Mouse (Mus musculus) intestine, embryonic 15.5 days (tissue): Measurements from ENCODE around the gene Prune2. TPM values are rescaled to one million over a fixed set of nuclear protein-coding genes. Genes with fewer than 3 reads are reported as not detected.

Source experiments
- ATAC-seq: fragments of 200-750 bp; cut with Nextera tagmentation; 2 replicates; pipeline ENCODE4 v1.8.0; 2017; ENCODE audit warnings: moderate TSS enrichment, moderate library complexity
- H3K27ac ChIP-seq: fragments of 300-500 bp; sonication (generic); 2 replicates; pipeline ENCODE4 v1.5.1; 2015; ENCODE audit warnings: mild to moderate bottlenecking, inconsistent platforms
- H3K27me3 ChIP-seq: fragments of 300-500 bp; sonication (generic); replicated peaks from 2 replicates; pipeline ENCODE4 v1.6.1; 2015; ENCODE audit warnings: inconsistent platforms
- H3K36me3 ChIP-seq: fragments of 300-500 bp; sonication (generic); 2 replicates; pipeline ENCODE4 v1.6.1; 2015; ENCODE audit warnings: inconsistent platforms
- H3K4me1 ChIP-seq: fragments of 300-500 bp; sonication (generic); replicated peaks from 2 replicates; pipeline ENCODE4 v1.6.1; 2015; ENCODE audit warnings: inconsistent platforms
- H3K4me2 ChIP-seq: fragments of 300-500 bp; sonication (generic); replicated peaks from 2 replicates; pipeline ENCODE4 v1.6.1; 2015; ENCODE audit warnings: mild to moderate bottlenecking, inconsistent platforms
- H3K4me3 ChIP-seq: fragments of 300-500 bp; sonication (generic); replicated peaks from 2 replicates; pipeline ENCODE4 v1.5.1; 2015; ENCODE audit warnings: inconsistent platforms
- H3K9ac ChIP-seq: fragments of 300-500 bp; sonication (generic); 2 replicates; pipeline ENCODE4 v1.6.1; 2015; ENCODE audit warnings: inconsistent platforms
- H3K9me3 ChIP-seq: fragments of 300-500 bp; sonication (generic); 2 replicates; pipeline ENCODE4 v1.6.1; 2016; ENCODE audit warnings: inconsistent platforms
- WGBS: fragments of 180-500 bp; shearing (Covaris S2); methylation state at CpG from one replicate; pipeline ENCODE4 v1.1.7; 2015; 5-methylcytosine and 5-hydroxymethylcytosine counted together
- polyA plus RNA-seq: library from polyadenylated mRNA; unstranded; fragments of >200 nt; fragmentation: Nextera tagmentation; extraction: Ambion mirVana; gene quantifications from 2 replicates; pipeline ENCODE4 v1.2.1, GENCODE M21; 2015

Prune2 gene
- polyA plus RNA-seq, 1 experiment from 2014 or later: 2.3 TPM

GRCm38 (mm10) chr19:17230013-17230412, 274.1 kb downstream of the Prune2 start:
- Histone ChIP-seq H3K9me3 (no peaks in the 10 kb centered on the region), H3K27me3 (no peaks in the 10 kb centered on the region), H3K27ac (no peak overlapping the region), H3K36me3 (no peaks in the 10 kb centered on the region), H3K4me1 (no peaks in the 10 kb centered on the region), H3K4me2 (no peak overlapping the region), H3K4me3 (no peak overlapping the region), H3K9ac (no peak overlapping the region)
- 58% methylated on average over 1 of the region's 1 CpGs for WGBS
- ATAC-seq: no peak

- H3K4me3 ChIP-seq: no peak overlapping the region
- H3K27ac ChIP-seq: no peak overlapping the region
- ATAC-seq: no peak
- H3K4me1 ChIP-seq: no peaks in the 10 kb centered on the region
- WGBS: 74% methylated on average over 3 of the region's 3 CpGs
- no peaks in the 10 kb centered on the region for H3K27me3 ChIP-seq
- no peak overlapping the region for H3K9ac ChIP-seq
- H3K4me2 ChIP-seq: no peak overlapping the region
- no peaks in the 10 kb centered on the region for H3K9me3 ChIP-seq
- no peaks in the 10 kb centered on the region for H3K36me3 ChIP-seq
Observed at GRCm38 (mm10) chr19:17238471-17238870, 282.6 kb downstream of the Prune2 start.

DNA sequence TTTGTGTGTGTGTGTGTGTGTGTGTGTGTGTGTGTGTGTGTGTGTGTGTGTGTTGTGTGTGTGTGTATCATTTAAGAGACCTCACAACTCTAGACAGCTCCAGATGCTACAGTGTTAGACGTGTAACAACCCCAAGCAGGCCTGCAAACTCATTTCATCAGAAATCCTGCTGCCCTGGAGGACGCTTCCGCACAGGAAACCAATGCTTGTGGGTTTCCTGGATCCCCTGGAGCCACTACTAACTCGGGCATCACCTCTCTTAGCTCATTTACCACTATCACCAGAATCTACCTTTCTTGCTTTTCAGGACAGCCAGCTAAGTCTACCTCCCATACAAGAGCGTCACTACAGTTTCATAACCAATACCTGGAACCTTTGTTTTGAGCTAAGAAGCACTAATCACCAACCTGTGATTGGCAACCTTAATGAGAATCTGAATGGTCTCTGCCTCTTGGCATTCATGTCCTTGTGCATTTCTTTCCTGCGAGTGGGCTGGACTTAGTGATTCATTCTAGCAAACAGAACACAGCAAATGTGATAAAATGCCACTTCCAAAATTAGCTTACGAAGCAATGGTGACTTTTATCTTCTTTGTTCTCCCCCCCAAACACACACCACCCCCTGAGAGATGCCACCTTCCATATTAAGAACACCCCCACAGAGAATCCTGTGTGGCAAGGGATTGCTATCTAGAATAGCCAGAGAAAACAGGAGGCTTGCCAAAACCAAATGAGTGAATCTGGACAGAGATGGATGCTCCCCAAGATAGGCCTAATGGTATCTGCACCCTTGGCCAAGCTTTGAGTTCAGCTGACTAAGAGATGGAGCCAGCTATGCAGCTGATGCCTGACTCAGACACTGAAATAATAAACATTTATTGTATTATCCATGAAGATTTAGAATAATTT, 284.5 kb downstream of the Prune2 start:
- no peaks in the 10 kb centered on the region for H3K27me3 ChIP-seq
- H3K4me3 ChIP-seq: no peak overlapping the region
- H3K27ac ChIP-seq: no peak overlapping the region
- WGBS: 88% methylated on average over 7 of the region's 7 CpGs
- H3K4me2 ChIP-seq: no peak overlapping the region
- H3K9ac ChIP-seq: no peak overlapping the region
- no peaks in the 10 kb centered on the region for H3K9me3 ChIP-seq
- no peaks in the 10 kb centered on the region for H3K36me3 ChIP-seq
- no peak for ATAC-seq
- H3K4me1 ChIP-seq: no peaks in the 10 kb centered on the region

DNA sequence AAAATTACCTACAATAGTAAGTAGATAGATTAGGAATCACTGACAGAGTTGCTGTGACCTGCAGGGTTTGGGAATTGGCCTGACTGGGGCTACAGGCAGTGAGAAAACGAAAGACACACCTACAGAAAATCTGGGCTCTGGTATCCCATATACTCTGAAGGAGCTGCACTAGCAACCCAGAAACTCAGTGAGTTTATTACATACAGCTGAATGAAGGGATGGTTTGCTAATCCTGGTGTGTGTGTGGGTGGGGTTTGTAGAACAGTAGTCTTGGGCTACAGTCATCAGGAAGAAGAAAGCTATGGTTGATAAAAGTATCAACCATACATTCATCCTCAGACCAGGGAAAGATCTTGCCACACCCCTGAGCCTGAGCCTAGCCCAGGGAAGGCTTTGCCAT, 285.3 kb downstream of the Prune2 start:
- no peak overlapping the region for H3K4me3 ChIP-seq
- no peak for ATAC-seq
- H3K36me3 ChIP-seq: no peaks in the 10 kb centered on the region
- no peak overlapping the region for H3K27ac ChIP-seq
- no peaks in the 10 kb centered on the region for H3K9me3 ChIP-seq
- H3K4me1 ChIP-seq: no peaks in the 10 kb centered on the region
- H3K27me3 ChIP-seq: no peaks in the 10 kb centered on the region
- no peak overlapping the region for H3K9ac ChIP-seq
- H3K4me2 ChIP-seq: no peak overlapping the region
- 80% methylated on average over 1 of the region's 1 CpGs for WGBS

DNA sequence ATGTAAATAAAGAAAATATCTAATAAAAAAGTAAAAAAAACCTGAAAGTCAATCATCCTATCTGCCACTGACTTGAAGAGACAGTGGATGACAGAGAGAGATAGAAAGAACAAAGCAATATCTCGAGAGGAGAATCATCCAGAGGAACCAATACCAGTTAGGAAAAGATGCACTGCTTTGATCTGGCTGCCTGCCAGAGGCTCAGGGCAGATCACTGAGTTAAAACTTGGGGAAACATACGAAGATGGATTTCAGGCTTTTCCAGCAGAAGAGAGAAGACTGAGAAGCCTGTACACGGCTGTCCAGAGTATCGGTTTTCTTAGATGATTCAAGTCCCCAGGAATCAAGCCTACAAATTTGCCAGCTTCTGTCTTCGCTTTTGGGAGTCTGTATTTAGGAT, 287.0 kb downstream of the Prune2 start:
- H3K36me3 ChIP-seq: no peaks in the 10 kb centered on the region
- no peaks in the 10 kb centered on the region for H3K4me1 ChIP-seq
- H3K4me3 ChIP-seq: no peak overlapping the region
- H3K27me3 ChIP-seq: no peaks in the 10 kb centered on the region
- no peak overlapping the region for H3K27ac ChIP-seq
- no peak overlapping the region for H3K4me2 ChIP-seq
- 64% methylated on average over 5 of the region's 5 CpGs for whole genome bisulfite sequencing
- no peak for ATAC-seq
- H3K9ac ChIP-seq: no peak overlapping the region
- H3K9me3 ChIP-seq: no peaks in the 10 kb centered on the region

GRCm38 (mm10) chr19:17244544-17244943, 288.6 kb downstream of the Prune2 start:
- H3K27me3 ChIP-seq: no peaks in the 10 kb centered on the region
- H3K9ac ChIP-seq: no peak overlapping the region
- ATAC-seq: no peak
- H3K27ac ChIP-seq: no peak overlapping the region
- no peaks in the 10 kb centered on the region for H3K9me3 ChIP-seq
- no peak overlapping the region for H3K4me2 ChIP-seq
- H3K4me3 ChIP-seq: no peak overlapping the region
- no peaks in the 10 kb centered on the region for H3K36me3 ChIP-seq
- 76% methylated on average over 7 of the region's 7 CpGs for WGBS
- no peaks in the 10 kb centered on the region for H3K4me1 ChIP-seq

GRCm38 (mm10) chr19:17247352-17247925, 291.5 kb downstream of the Prune2 start:
- Histone ChIP-seq H3K36me3 (no peaks in the 10 kb centered on the region), H3K4me3 (no peak overlapping the region), H3K9ac (no peak overlapping the region), H3K4me1 (0 out of 2 replicates have a peak, but pooled peaks cover 1% of the 10 kb centered on the region), H3K9me3 (no peaks in the 10 kb centered on the region), H3K27ac (no peak overlapping the region), H3K4me2 (no peak overlapping the region), H3K27me3 (no peaks in the 10 kb centered on the region)
- 70% methylated on average over 8 of the region's 8 CpGs for WGBS
- ATAC-seq: no peak

- Histone ChIP-seq H3K4me3 (no peak overlapping the region), H3K27me3 (no peaks in the 10 kb centered on the region), H3K36me3 (no peaks in the 10 kb centered on the region), H3K27ac (no peak overlapping the region), H3K4me2 (no peak overlapping the region), H3K4me1 (0 out of 2 replicates have a peak, but pooled peaks cover 2% of the 10 kb centered on the region), H3K9ac (no peak overlapping the region), H3K9me3 (no peaks in the 10 kb centered on the region)
- WGBS: 75% methylated on average over 9 of the region's 9 CpGs
- ATAC-seq: no peak
Observed at GRCm38 (mm10) chr19:17249691-17250090, 293.8 kb downstream of the Prune2 start.

DNA sequence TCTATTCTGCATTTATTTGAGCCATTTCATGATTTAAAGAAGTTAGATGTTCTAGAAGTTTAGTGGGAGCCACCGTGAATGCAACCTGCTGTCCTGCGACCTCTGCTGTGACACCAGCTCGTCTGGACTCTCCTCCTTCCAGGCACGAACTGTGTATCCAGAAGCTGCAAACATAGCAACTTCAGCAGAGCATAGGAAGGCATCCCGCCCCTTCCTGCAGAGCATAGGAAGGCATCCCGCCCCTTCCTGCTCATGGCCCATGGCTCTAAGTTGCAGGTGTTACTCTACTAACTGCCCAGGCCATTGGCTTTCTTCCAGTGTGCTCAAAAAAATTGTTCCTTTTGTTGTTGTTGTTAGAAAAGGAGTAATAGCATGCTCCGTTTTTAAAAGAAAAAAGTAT, 294.9 kb downstream of the Prune2 start:
- 73% methylated on average over 7 of the region's 7 CpGs for WGBS
- H3K36me3 ChIP-seq: no peaks in the 10 kb centered on the region
- H3K4me2 ChIP-seq: no peak overlapping the region
- H3K4me3 ChIP-seq: no peak overlapping the region
- 0 out of 2 replicates have a peak, but pooled peaks cover 2% of the 10 kb centered on the region for H3K4me1 ChIP-seq
- H3K9ac ChIP-seq: no peak overlapping the region
- H3K27me3 ChIP-seq: no peaks in the 10 kb centered on the region
- no peak for ATAC-seq
- H3K27ac ChIP-seq: no peak overlapping the region
- no peaks in the 10 kb centered on the region for H3K9me3 ChIP-seq

DNA sequence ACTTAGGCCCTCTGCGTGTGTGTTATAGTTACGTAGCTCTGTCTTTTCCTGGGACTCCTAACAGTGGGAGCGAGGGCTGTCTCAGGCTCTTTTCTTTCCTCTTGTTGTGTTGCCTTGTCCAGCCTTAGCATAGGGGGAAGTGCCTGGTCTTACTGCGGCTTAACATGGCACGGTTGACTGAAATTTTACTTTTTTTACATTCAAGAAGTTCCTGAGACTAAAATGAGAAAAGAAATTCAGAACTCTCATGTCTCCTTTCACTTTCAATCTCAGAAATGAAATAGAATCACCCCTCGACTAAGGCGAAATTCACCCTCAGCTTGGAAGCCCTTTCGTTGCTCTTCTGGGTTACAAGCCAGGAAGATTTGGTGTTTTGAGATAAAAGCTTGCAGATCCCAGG, 295.5 kb downstream of the Prune2 start:
- H3K9ac ChIP-seq: no peak overlapping the region
- ATAC-seq: no peak
- no peak overlapping the region for H3K4me2 ChIP-seq
- no peaks in the 10 kb centered on the region for H3K9me3 ChIP-seq
- 0 out of 2 replicates have a peak, but pooled peaks cover 2% of the 10 kb centered on the region for H3K4me1 ChIP-seq
- no peak overlapping the region for H3K4me3 ChIP-seq
- 88% methylated on average over 8 of the region's 8 CpGs for WGBS
- H3K27me3 ChIP-seq: no peaks in the 10 kb centered on the region
- H3K27ac ChIP-seq: no peak overlapping the region
- H3K36me3 ChIP-seq: no peaks in the 10 kb centered on the region

- H3K27ac ChIP-seq: no peak overlapping the region
- no peaks in the 10 kb centered on the region for H3K9me3 ChIP-seq
- H3K27me3 ChIP-seq: no peaks in the 10 kb centered on the region
- ATAC-seq: no peak
- WGBS: 65% methylated on average over 3 of the region's 3 CpGs
- no peak overlapping the region for H3K9ac ChIP-seq
- H3K36me3 ChIP-seq: no peaks in the 10 kb centered on the region
- H3K4me2 ChIP-seq: no peak overlapping the region
- no peak overlapping the region for H3K4me3 ChIP-seq
- 0 out of 2 replicates have a peak, but pooled peaks cover 2% of the 10 kb centered on the region for H3K4me1 ChIP-seq
Observed at GRCm38 (mm10) chr19:17252845-17253244, 296.9 kb downstream of the Prune2 start.

GRCm38 (mm10) chr19:17255511-17255910, 299.6 kb downstream of the Prune2 start:
- Histone ChIP-seq H3K27ac (no peak overlapping the region), H3K9me3 (no peaks in the 10 kb centered on the region), H3K9ac (no peak overlapping the region), H3K4me1 (0 out of 2 replicates have a peak, but pooled peaks cover 2% of the 10 kb centered on the region), H3K27me3 (no peaks in the 10 kb centered on the region), H3K4me3 (no peak overlapping the region), H3K4me2 (no peak overlapping the region), H3K36me3 (no peaks in the 10 kb centered on the region)
- no peak for ATAC-seq
- WGBS: 86% methylated on average over 4 of the region's 4 CpGs
